Mouse (Mus musculus): Measurements from ENCODE around the gene Kdm2b. TPM values are rescaled to one million over a fixed set of nuclear protein-coding genes. Genes with fewer than 3 reads are reported as not detected.

The Kdm2b gene
- 4.8 TPM for polyA plus RNA-seq (2014; fragmentation: Illumina TruSeq; extraction: RNeasy Lipid Tissue Mini Kit (QIAGEN cat#74804); ENCODE audit: low read depth, low replicate concordance)

GRCm38 (mm10) chr5:122989551-122990330 is at the start of gene Kdm2b:
Gene Kdm2b, minus strand, starts transcription at chr5:122989823.

GRCm38 (mm10) chr5:123014753-123015701 is 25.4 kb upstream of the Kdm2b start, which contains the start of gene Orai1:
Gene Orai1, plus strand, starts transcription at chr5:123015074.

GRCm38 (mm10) chr5:122849521-122850318 is 139.9 kb downstream of the Kdm2b start, which contains the start of gene Rnf34:
Gene Rnf34, plus strand, starts transcription at chr5:122850048.

GRCm38 (mm10) chr5:122820777-122821523 is 168.7 kb downstream of the Kdm2b start, which contains the start of gene Anapc5:
Gene Anapc5, minus strand, starts transcription at chr5:122821339.

Other genes starting within 250 kb of the Kdm2b start
- 4.3 TPM for gene Camkk2, start 210.4 kb downstream of the Kdm2b start, polyA plus RNA-seq (2014; fragmentation: Illumina TruSeq; extraction: RNeasy Lipid Tissue Mini Kit (QIAGEN cat#74804); ENCODE audit: low read depth, low replicate concordance)
- gene Anapc5, start 168.5 kb downstream of the Kdm2b start, polyA plus RNA-seq (2014; fragmentation: Illumina TruSeq; extraction: RNeasy Lipid Tissue Mini Kit (QIAGEN cat#74804); ENCODE audit: low read depth, low replicate concordance), result 79.8 TPM
- gene Rnf34, start 139.8 kb downstream of the Kdm2b start, polyA plus RNA-seq (2014; fragmentation: Illumina TruSeq; extraction: RNeasy Lipid Tissue Mini Kit (QIAGEN cat#74804); ENCODE audit: low read depth, low replicate concordance), result 4.3 TPM
- gene Orai1, start 25.3 kb upstream of the Kdm2b start, polyA plus RNA-seq (2014; fragmentation: Illumina TruSeq; extraction: RNeasy Lipid Tissue Mini Kit (QIAGEN cat#74804); ENCODE audit: low read depth, low replicate concordance), result 0.74 TPM
- not detected for gene Morn3, start 57.2 kb upstream of the Kdm2b start, polyA plus RNA-seq (2014; fragmentation: Illumina TruSeq; extraction: RNeasy Lipid Tissue Mini Kit (QIAGEN cat#74804); ENCODE audit: low read depth, low replicate concordance)
- 1.9 TPM for gene Tmem120b, start 78.6 kb upstream of the Kdm2b start, polyA plus RNA-seq (2014; fragmentation: Illumina TruSeq; extraction: RNeasy Lipid Tissue Mini Kit (QIAGEN cat#74804); ENCODE audit: low read depth, low replicate concordance)
- gene Rhof, start 142.9 kb upstream of the Kdm2b start, polyA plus RNA-seq (2014; fragmentation: Illumina TruSeq; extraction: RNeasy Lipid Tissue Mini Kit (QIAGEN cat#74804); ENCODE audit: low read depth, low replicate concordance), result not detected
- gene Setd1b, start 152.4 kb upstream of the Kdm2b start, polyA plus RNA-seq (2014; fragmentation: Illumina TruSeq; extraction: RNeasy Lipid Tissue Mini Kit (QIAGEN cat#74804); ENCODE audit: low read depth, low replicate concordance), result 2.4 TPM
- gene Psmd9, start 179.6 kb upstream of the Kdm2b start, polyA plus RNA-seq (2014; fragmentation: Illumina TruSeq; extraction: RNeasy Lipid Tissue Mini Kit (QIAGEN cat#74804); ENCODE audit: low read depth, low replicate concordance), result 7.9 TPM
- gene Hpd, start 192.9 kb upstream of the Kdm2b start, polyA plus RNA-seq (2014; fragmentation: Illumina TruSeq; extraction: RNeasy Lipid Tissue Mini Kit (QIAGEN cat#74804); ENCODE audit: low read depth, low replicate concordance), result 1,209 TPM

Data from liver, adult 10 weeks (tissue).